Mouse (Mus musculus): Measurements from ENCODE around the gene Csrnp1.
A peak's percentile ranks its signal among the peaks of the same experiment; 100 is the strongest.

The Csrnp1 gene

GRCm38 (mm10) chr9:120002893-120003292 is 18.4 kb upstream of the Csrnp1 start:
- DNase-seq (ENCODE audit: low read depth): no peak

GRCm38 (mm10) chr9:120001945-120002725 is 17.7 kb upstream of the Csrnp1 start:
- DNase-seq (ENCODE audit: low read depth): peak; percentile 78

- no peak for DNase-seq (ENCODE audit: low read depth)
Measured at GRCm38 (mm10) chr9:120000761-120001160, 16.3 kb upstream of the Csrnp1 start.

GRCm38 (mm10) chr9:119999636-120000035 is 15.2 kb upstream of the Csrnp1 start:
- DNase-seq (ENCODE audit: low read depth): no peak

- DNase-seq (ENCODE audit: low read depth): no peak
Measured at GRCm38 (mm10) chr9:119998776-119999175, 14.3 kb upstream of the Csrnp1 start.

- no peak for DNase-seq (ENCODE audit: low read depth)
Measured at GRCm38 (mm10) chr9:119996080-119996479, 11.6 kb upstream of the Csrnp1 start.

- DNase-seq (ENCODE audit: low read depth): peak; percentile 42
Measured at GRCm38 (mm10) chr9:119994207-119994606, 9.7 kb upstream of the Csrnp1 start.

GRCm38 (mm10) chr9:119993092-119993844 is 8.8 kb upstream of the Csrnp1 start:
- no peak for DNase-seq (ENCODE audit: low read depth)

- no peak for DNase-seq (ENCODE audit: low read depth)
Measured at GRCm38 (mm10) chr9:119991310-119991709, 6.9 kb upstream of the Csrnp1 start.

GRCm38 (mm10) chr9:119988304-119988703 is 3.8 kb upstream of the Csrnp1 start:
- DNase-seq (ENCODE audit: low read depth): no peak

- no peak for DNase-seq (ENCODE audit: low read depth)
Measured at GRCm38 (mm10) chr9:119985881-119986574, 1.6 kb upstream of the Csrnp1 start.

- peak; percentile 77 for DNase-seq (ENCODE audit: low read depth)
Measured at GRCm38 (mm10) chr9:119983585-119984535, 598 bp downstream of the Csrnp1 start.

GRCm38 (mm10) chr9:119982956-119983551 is 1.4 kb downstream of the Csrnp1 start:
- peak; percentile 69 for DNase-seq (ENCODE audit: low read depth)

- peak; percentile 89 for DNase-seq (ENCODE audit: low read depth)
Measured at GRCm38 (mm10) chr9:119982241-119982811, 2.1 kb downstream of the Csrnp1 start.

GRCm38 (mm10) chr9:119981183-119982179 is 3.0 kb downstream of the Csrnp1 start:
- peak; percentile 81 for DNase-seq (ENCODE audit: low read depth)

- no peak for DNase-seq (ENCODE audit: low read depth)
Measured at GRCm38 (mm10) chr9:119980770-119981182, 3.7 kb downstream of the Csrnp1 start.

GRCm38 (mm10) chr9:119979749-119980148 is 4.7 kb downstream of the Csrnp1 start:
- no peak for DNase-seq (ENCODE audit: low read depth)

GRCm38 (mm10) chr9:119978811-119979441 is 5.5 kb downstream of the Csrnp1 start:
- peak; percentile 30 for DNase-seq (ENCODE audit: low read depth)
